Mouse (Mus musculus) embryonic facial prominence, embryonic 13.5 days (tissue): Measurements from ENCODE around the gene Galntl6. TPM values are rescaled to one million over a fixed set of nuclear protein-coding genes. Genes with fewer than 3 reads are reported as not detected.
A peak's percentile ranks its signal among the peaks of the same experiment; 100 is the strongest.
"Not testable (repeated sequence)": the region's sequence is repeated elsewhere in the genome, so short reads cannot be mapped to it uniquely, and the experiment has no call there.

Experiments used
- ATAC-seq: fragments of 200-750 bp; cut with Nextera tagmentation; 2 replicates; pipeline ENCODE4 v1.8.0; 2017; ENCODE audit warnings: low read depth; ENCODE audit not compliant: insufficient number of reproducible peaks, insufficient read depth, low FRiP score, low TSS enrichment
- H3K27ac ChIP-seq: fragments of 300-500 bp; sonication (generic); 2 replicates; pipeline ENCODE4 v1.5.1; 2015; ENCODE audit warnings: moderate library complexity, mild to moderate bottlenecking, inconsistent platforms
- H3K27me3 ChIP-seq: fragments of 300-500 bp; sonication (generic); 2 replicates; pipeline ENCODE4 v1.6.1; 2015; ENCODE audit warnings: mild to moderate bottlenecking, inconsistent platforms
- H3K36me3 ChIP-seq: fragments of 300-500 bp; sonication (generic); 2 replicates; pipeline ENCODE4 v1.6.1; 2015; ENCODE audit warnings: mild to moderate bottlenecking, inconsistent platforms
- H3K4me1 ChIP-seq: fragments of 300-500 bp; sonication (generic); 2 replicates; pipeline ENCODE4 v1.6.1; 2015; ENCODE audit warnings: inconsistent platforms
- H3K4me2 ChIP-seq: fragments of 300-500 bp; sonication (generic); 2 replicates; pipeline ENCODE4 v1.6.1; 2015; ENCODE audit warnings: moderate library complexity, mild to moderate bottlenecking, inconsistent platforms
- H3K4me3 ChIP-seq: fragments of 300-500 bp; sonication (generic); 2 replicates; pipeline ENCODE4 v1.5.1; 2015; ENCODE audit warnings: mild to moderate bottlenecking, inconsistent platforms
- H3K9ac ChIP-seq: fragments of 300-500 bp; sonication (generic); 2 replicates; pipeline ENCODE4 v1.6.1; 2015; ENCODE audit warnings: mild to moderate bottlenecking, inconsistent platforms
- H3K9me3 ChIP-seq: fragments of 300-500 bp; sonication (generic); 2 replicates; pipeline ENCODE4 v1.6.1; 2016; ENCODE audit warnings: inconsistent platforms
- WGBS: fragments of 180-500 bp; shearing (Covaris S2); methylation state at CpG from one replicate; pipeline ENCODE4 v1.1.7; 2015; ENCODE audit warnings: mixed read lengths; 5-methylcytosine and 5-hydroxymethylcytosine counted together
- polyA plus RNA-seq: library from polyadenylated mRNA; unstranded; fragments of >200 nt; fragmentation: Nextera tagmentation; extraction: Ambion mirVana; gene quantifications from 2 replicates; pipeline ENCODE4 v1.2.1, GENCODE M21; 2015

The Galntl6 gene
- polyA plus RNA-seq, 1 experiment from 2014 or later: 2.1 TPM

DNA sequence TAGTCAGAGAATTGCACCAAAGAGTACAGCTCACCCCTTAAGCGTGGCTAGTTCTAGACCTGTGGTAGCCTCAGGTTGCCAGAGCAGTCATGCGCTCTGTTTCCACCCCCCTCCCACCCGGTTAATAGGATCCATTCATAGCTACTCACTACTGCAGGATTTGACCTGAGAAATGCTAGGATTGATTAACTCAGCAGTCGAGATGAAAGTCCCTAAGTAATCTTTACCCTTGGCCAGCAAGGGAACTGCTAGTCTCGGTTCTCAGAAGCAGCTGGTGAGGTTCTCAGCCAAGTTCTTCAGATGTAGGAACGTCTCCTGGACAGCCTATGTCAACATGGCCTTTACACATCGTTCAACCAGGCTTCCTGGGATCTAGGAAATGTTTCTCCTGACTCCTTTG, 1135.7 kb downstream of the Galntl6 start:
- H3K27ac ChIP-seq: no peak overlapping the region
- no peak overlapping the region for H3K9ac ChIP-seq
- 31% methylated on average over 7 of the region's 7 CpGs for WGBS
- no peaks in the 10 kb centered on the region for H3K9me3 ChIP-seq
- no peak for ATAC-seq
- no peak overlapping the region for H3K4me2 ChIP-seq
- H3K27me3 ChIP-seq: no peaks in the 10 kb centered on the region
- H3K4me3 ChIP-seq: no peak overlapping the region
- no peaks in the 10 kb centered on the region for H3K4me1 ChIP-seq
- no peaks in the 10 kb centered on the region for H3K36me3 ChIP-seq

DNA sequence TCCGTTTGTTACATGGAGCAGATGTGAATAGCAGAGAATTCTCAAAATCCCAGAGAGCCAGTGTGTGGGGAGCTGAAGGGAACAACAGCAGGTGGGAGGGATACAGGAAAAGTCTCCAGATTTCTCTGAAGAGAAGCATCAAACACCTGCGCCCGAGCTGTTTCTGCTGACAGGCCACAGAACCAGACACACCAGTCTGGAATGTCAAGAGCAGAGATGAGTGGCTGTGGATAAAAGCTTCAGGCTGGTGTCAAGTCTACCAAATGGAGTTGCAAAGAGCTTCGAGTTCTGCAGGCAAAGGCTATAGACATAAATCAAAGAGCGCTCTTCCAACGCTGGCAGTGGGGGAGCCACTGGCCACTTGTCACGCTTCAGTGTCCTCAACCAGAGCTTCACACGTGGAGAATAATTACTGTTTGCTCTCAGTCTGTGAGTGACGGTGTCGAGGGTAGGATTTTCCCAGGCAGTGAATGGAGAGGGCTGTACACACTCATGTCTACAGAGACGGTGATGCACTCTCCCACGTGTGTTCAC, 1139.6 kb downstream of the Galntl6 start:
- Histone ChIP-seq H3K9me3 (no peaks in the 10 kb centered on the region), H3K4me1 (no peaks in the 10 kb centered on the region), H3K27ac (no peak overlapping the region), H3K4me2 (no peak overlapping the region), H3K4me3 (no peak overlapping the region), H3K9ac (no peak overlapping the region), H3K27me3 (no peaks in the 10 kb centered on the region), H3K36me3 (no peaks in the 10 kb centered on the region)
- WGBS: 54% methylated on average over 12 of the region's 12 CpGs
- ATAC-seq: no peak

DNA sequence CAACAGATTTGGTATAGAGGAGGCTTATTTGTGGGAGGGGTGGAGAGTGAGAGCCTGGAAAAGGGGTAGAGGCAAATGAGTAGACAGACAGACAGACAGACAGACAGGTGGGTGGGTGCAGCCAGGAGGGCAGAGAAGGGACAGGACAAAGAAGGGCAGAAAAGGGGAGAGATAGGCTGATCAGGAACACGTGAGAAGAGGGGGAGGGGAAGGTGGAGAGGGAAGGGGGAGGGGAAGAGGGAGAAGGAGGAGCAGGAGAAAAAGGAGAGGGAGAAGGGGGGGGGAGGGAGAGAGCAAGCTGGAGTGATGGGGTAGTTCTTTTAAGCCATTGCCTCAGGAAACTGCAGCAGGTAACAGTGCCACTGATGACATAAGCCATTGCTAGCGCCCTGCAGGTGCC, 1144.9 kb downstream of the Galntl6 start:
- Histone ChIP-seq H3K9ac (no peak overlapping the region), H3K27ac (no peak overlapping the region), H3K36me3 (no peaks in the 10 kb centered on the region), H3K27me3 (peaks cover 3% of the 10 kb centered on the region; the same call in 1 of the 2 replicates), H3K4me1 (peaks cover 7% of the 10 kb centered on the region; the same call in 1 of the 2 replicates), H3K4me3 (no peak overlapping the region), H3K4me2 (no peak overlapping the region), H3K9me3 (no peaks in the 10 kb centered on the region)
- ATAC-seq: no peak
- 20% methylated on average over 2 of the region's 2 CpGs for WGBS

DNA sequence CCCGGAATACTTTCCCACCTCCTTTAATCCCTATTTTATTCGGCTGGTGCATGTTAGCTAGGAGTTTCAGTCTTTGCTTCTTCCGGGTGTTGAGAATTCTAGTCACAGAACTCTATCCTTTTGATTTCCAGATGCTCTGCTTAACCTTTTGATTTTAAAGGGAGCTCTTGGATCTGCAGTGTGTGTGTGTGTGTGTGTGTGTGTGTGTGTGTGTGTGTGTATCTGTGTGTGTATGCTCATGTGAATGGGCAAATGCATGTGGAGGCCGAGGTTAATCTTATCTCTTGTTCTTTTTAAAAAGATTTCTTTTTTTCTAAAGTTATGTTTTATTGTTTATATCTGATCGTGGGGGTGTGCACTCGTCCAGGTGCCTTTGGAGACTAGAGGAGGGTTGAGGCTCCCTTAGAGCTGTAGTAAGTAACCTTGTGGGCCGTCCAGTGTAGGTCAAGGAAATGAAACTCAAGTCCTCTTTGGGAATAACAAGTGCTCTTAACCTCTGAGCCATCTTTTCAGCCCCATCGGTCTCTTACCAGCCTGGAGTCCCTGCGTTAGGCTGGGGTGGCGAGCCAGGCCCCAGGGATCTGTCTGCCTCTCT, 1145.9 kb downstream of the Galntl6 start:
- Histone ChIP-seq H3K36me3 (no peaks in the 10 kb centered on the region), H3K27me3 (peaks cover 3% of the 10 kb centered on the region; the same call in 1 of the 2 replicates), H3K4me3 (no peak overlapping the region), H3K4me2 (peak overlapping the region; percentile 37; the same call in 1 of the 2 replicates), H3K9ac (no peak overlapping the region), H3K4me1 (peaks cover 7% of the 10 kb centered on the region; the same call in 1 of the 2 replicates), H3K27ac (no peak overlapping the region), H3K9me3 (no peaks in the 10 kb centered on the region)
- no peak for ATAC-seq
- WGBS: 53% methylated on average over 10 of the region's 10 CpGs

DNA sequence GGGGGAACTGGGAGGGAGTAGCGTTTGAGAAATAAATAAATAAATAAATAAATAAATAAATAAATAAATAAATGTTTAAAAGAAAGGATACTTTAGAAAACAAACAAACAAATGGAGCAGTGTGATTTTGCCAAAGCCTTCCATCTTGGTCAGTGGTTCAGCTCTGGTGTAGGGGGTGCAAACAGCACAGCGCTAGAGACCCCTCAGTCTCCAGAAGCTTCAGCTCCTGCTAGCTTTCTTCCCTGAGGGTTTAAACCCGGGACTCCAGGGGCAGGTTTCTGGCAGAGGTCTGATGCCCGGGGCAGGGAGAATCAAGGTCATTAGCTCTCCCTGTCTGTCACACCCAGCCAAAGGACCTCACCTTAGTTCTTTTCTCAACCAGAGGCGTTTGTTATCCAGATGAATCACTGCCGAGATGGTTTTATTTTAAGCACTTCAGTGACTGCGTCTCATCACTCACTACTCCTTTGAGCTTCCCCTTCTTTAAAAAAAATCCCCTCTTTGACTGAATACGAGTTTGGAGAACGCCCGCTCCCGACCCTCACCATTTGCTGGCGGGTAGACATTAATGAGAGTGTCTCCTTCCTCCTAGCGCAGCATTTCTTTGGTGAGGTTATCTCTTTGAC, 1146.6 kb downstream of the Galntl6 start:
- Histone ChIP-seq H3K9me3 (no peaks in the 10 kb centered on the region), H3K27me3 (peaks cover 3% of the 10 kb centered on the region; the same call in 1 of the 2 replicates), H3K27ac (no peak overlapping the region), H3K4me2 (peak overlapping the region; percentile 37; the same call in 1 of the 2 replicates), H3K4me3 (no peak overlapping the region), H3K9ac (no peak overlapping the region), H3K4me1 (peaks cover 7% of the 10 kb centered on the region; the same call in 1 of the 2 replicates), H3K36me3 (no peaks in the 10 kb centered on the region)
- WGBS: 17% methylated on average over 13 of the region's 13 CpGs
- ATAC-seq: no peak

DNA sequence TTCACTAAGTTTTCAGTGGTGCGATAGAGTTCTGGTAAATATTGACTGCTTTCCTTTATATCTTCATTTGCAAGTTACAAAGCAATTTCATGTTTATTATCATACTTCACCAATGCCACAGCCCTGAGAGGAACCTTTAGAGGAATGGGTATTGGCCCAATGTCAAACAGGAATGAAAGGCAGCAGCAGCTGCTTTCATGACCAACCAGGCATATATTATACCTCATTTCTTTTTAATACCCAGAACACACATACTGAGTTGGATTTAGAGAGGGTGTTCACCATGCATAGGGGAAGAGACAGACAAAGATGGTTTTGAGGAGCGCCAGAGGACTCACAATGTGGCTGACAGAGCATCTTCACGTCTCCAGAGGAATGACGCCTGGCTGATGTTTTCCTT, 1147.2 kb downstream of the Galntl6 start:
- H3K9me3 ChIP-seq: no peaks in the 10 kb centered on the region
- WGBS: 86% methylated on average over 4 of the region's 4 CpGs
- H3K4me1 ChIP-seq: peaks cover 7% of the 10 kb centered on the region; the same call in 1 of the 2 replicates
- H3K9ac ChIP-seq: no peak overlapping the region
- H3K27me3 ChIP-seq: peaks cover 3% of the 10 kb centered on the region; the same call in 1 of the 2 replicates
- no peak for ATAC-seq
- H3K27ac ChIP-seq: no peak overlapping the region
- no peak overlapping the region for H3K4me3 ChIP-seq
- no peak overlapping the region for H3K4me2 ChIP-seq
- H3K36me3 ChIP-seq: no peaks in the 10 kb centered on the region

DNA sequence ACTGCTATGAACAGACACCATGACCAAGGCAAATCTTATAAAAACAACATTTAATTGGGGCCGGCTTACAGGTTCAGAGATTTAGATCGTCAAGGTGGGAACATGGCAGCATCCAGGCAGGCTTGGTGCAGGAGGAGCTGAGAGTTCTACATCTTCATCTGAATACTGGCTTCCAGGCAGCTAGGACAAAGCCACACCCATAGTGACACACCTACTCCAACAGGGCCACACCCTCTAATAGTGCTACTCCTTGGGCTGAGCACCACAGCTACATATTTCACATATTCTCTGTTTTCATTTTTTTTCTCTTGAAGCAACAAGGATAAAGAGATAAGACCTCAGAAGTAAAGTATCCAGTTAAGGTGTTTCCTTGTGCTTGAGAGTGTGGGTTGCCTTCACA, 1149.8 kb downstream of the Galntl6 start:
- not testable (repeated sequence) for H3K4me3 ChIP-seq, H3K4me1 ChIP-seq, H3K27ac ChIP-seq, H3K27me3 ChIP-seq, H3K9ac ChIP-seq, H3K36me3 ChIP-seq, H3K4me2 ChIP-seq, H3K9me3 ChIP-seq, ATAC-seq
- 82% methylated on average over 2 of the region's 2 CpGs for WGBS

DNA sequence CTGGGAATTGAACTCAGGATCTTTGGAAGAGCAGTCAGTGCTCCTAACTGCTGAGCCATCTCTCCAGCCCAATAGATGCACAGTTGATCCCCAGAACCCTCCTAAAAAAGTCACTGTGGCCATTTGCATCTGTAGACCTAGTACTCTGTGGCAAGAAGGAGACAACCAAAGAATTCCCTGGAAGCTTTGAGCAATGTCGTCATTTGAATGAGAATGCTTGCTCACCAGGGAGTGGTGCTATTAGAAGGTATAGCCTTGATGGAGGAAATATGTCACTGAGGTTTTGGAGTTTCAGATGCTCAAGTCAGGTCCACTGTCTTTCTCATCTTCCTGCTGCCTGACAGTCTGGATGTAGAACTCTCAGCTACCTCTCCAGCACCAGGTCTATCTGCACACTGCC, 1151.5 kb downstream of the Galntl6 start:
- 83% methylated on average over 1 of the region's 1 CpGs for WGBS
- Histone ChIP-seq H3K36me3 (no peaks in the 10 kb centered on the region), H3K27ac (no peak overlapping the region), H3K4me2 (no peak overlapping the region), H3K27me3 (peaks cover 3% of the 10 kb centered on the region; the same call in 1 of the 2 replicates), H3K9me3 (no peaks in the 10 kb centered on the region), H3K4me3 (no peak overlapping the region), H3K4me1 (peaks cover 2% of the 10 kb centered on the region; the same call in 1 of the 2 replicates), H3K9ac (no peak overlapping the region)
- ATAC-seq: no peak

DNA sequence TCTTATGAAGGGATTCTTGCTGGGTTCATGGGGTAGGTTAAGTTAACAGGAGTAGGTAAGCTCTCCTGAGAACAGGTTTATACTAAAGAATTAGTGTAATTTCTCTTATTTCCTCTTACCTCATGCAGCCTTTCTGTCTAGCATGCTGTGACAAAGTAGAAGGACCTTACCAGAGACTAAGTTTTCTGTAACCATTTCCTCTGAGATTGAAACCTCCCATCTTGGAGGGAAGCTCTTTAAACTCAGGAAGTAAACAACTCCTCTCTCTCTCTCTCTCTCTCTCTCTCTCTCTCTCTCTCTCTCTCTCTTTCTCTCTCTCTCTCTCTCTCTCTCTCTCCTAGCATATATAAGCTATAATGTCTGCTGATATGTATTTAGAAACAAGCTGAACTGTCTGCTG, 1153.6 kb downstream of the Galntl6 start:
- ATAC-seq: no peak
- Histone ChIP-seq H3K27ac (no peak overlapping the region), H3K9me3 (no peaks in the 10 kb centered on the region), H3K27me3 (no peaks in the 10 kb centered on the region), H3K4me1 (no peaks in the 10 kb centered on the region), H3K4me3 (no peak overlapping the region), H3K36me3 (no peaks in the 10 kb centered on the region), H3K9ac (no peak overlapping the region), H3K4me2 (no peak overlapping the region)

DNA sequence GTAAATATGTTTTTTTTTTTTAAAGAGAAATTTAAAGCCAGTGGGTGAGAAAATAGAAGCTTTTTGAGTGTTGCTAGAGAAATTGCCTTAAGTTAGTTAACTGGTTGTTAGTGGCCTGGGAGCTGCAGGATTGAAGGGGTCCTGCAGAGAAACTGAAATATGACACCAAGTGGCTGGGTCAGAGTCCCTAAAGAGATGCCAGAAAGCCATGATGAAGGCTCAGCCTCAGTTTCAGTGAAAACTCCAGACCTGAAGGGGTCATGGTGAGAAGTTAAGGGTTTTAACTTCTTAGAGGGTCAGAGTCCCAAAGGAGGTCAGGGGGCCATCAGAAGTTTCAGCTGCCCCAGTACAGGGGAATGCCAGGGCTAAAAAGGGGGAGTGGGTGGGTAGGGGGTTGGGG, 1155.0 kb downstream of the Galntl6 start:
- Histone ChIP-seq H3K4me1 (no peaks in the 10 kb centered on the region), H3K4me3 (no peak overlapping the region), H3K9ac (no peak overlapping the region), H3K27ac (no peak overlapping the region), H3K9me3 (no peaks in the 10 kb centered on the region), H3K4me2 (no peak overlapping the region), H3K27me3 (no peaks in the 10 kb centered on the region), H3K36me3 (no peaks in the 10 kb centered on the region)
- no peak for ATAC-seq

DNA sequence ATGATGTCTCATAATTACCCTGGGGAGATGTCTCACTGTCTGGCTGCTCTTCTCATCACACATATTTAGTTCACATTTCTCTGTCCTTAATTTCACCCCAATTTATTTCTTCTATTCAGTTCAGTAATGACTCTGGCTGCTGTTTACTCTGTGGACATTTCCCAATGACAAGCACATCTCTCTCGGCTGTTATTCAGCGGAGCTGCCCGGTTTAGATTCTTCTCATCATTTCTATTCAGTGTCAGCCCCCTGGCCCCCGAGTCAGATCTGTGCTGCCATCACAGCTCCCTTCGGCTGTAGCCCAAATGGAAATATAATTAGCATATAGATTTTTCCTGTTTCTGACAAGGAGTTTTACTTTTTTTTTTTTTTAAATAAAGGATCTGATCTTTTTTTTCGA, 1158.4 kb downstream of the Galntl6 start:
- 71% methylated on average over 6 of the region's 6 CpGs for WGBS
- no peaks in the 10 kb centered on the region for H3K4me1 ChIP-seq
- no peak for ATAC-seq

DNA sequence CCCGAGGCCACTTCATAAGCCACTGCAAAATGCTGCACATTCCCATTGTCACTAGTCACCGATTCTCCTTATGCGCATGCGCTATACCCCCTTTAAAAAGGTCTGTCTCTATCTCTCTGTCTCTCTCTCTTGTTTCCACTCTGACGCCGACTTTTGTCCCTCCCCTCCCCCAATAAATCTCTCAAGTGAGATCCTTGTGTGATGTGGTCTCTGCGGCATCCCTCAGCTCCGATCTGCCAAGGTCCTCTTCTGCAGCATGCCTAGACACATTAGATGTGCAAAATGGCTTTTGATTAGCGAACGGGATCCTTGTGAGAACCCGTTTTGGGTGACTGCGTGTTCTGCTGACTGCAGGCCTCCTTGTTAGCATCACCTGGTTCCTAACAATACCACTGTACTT, 1168.8 kb downstream of the Galntl6 start:
- 85% methylated on average over 12 of the region's 12 CpGs for WGBS

More for the DNA sequence above, 1158.4 kb downstream of the Galntl6 start:
- no peak overlapping the region for H3K4me3 ChIP-seq
- H3K36me3 ChIP-seq: no peaks in the 10 kb centered on the region
- no peak overlapping the region for H3K9ac ChIP-seq
- H3K27me3 ChIP-seq: no peaks in the 10 kb centered on the region
- H3K4me2 ChIP-seq: no peak overlapping the region
- H3K9me3 ChIP-seq: no peaks in the 10 kb centered on the region
- no peak overlapping the region for H3K27ac ChIP-seq

More for the DNA sequence above, 1168.8 kb downstream of the Galntl6 start:
- ATAC-seq: no peak
- Histone ChIP-seq H3K9me3 (no peaks in the 10 kb centered on the region), H3K36me3 (no peaks in the 10 kb centered on the region), H3K4me3 (no peak overlapping the region), H3K4me1 (peaks cover 4% of the 10 kb centered on the region; the same call in 1 of the 2 replicates), H3K9ac (no peak overlapping the region), H3K4me2 (no peak overlapping the region), H3K27me3 (no peaks in the 10 kb centered on the region), H3K27ac (no peak overlapping the region)
